Mouse (Mus musculus) forebrain, embryonic 10.5 days (tissue): ENCODE measurements at regions not wholly inside any gene's neighbourhood (a gene's known extent, or its start where the extent isn't known, plus 50 kb on each side); places are given as distances from the start of the nearest gene placed in this dataset.

ENCODE experiments used
- DNase-seq: peaks from one replicate; pipeline ENCODE4 v3.0.0-alpha.2; 2017; ENCODE audit warnings: low spot score; ENCODE audit errors: extremely low spot score
- H3K27ac ChIP-seq: fragments of 300-500 bp; sonication (generic); 2 replicates; pipeline ENCODE4 v1.5.1; 2016; ENCODE audit warnings: mild to moderate bottlenecking
- H3K27me3 ChIP-seq: fragments of 300-500 bp; sonication (generic); 2 replicates; pipeline ENCODE4 v1.6.1; 2016; ENCODE audit warnings: mild to moderate bottlenecking; ENCODE audit not compliant: poor library complexity, severe bottlenecking
- H3K36me3 ChIP-seq: fragments of 300-500 bp; sonication (generic); replicated peaks from 2 replicates; pipeline ENCODE4 v1.6.1; 2016; ENCODE audit warnings: mild to moderate bottlenecking, moderate library complexity
- H3K4me1 ChIP-seq: fragments of 300-500 bp; sonication (generic); 2 replicates; pipeline ENCODE4 v1.6.1; 2016
- H3K4me3 ChIP-seq: fragments of 300-500 bp; sonication (generic); 2 replicates; pipeline ENCODE4 v1.5.1; 2016; ENCODE audit warnings: mild to moderate bottlenecking, moderate library complexity
- H3K9me3 ChIP-seq: fragments of 300-500 bp; sonication (generic); 2 replicates; pipeline ENCODE4 v1.6.1; 2016; ENCODE audit warnings: mild to moderate bottlenecking, moderate library complexity
- WGBS: fragments of 180-500 bp; shearing (Covaris S2); methylation state at CpG from one replicate; pipeline ENCODE4 v1.1.7; 2016; 5-methylcytosine and 5-hydroxymethylcytosine counted together

GRCm38 (mm10) chr3:130780706-130781240, 50.6 kb upstream of the Rpl34 start:
- no peaks in the 10 kb centered on the region for H3K4me1 ChIP-seq
- DNase-seq, result no peak
- no peaks in the 10 kb centered on the region for H3K27me3 ChIP-seq
- no peaks in the 10 kb centered on the region for H3K9me3 ChIP-seq
- no peaks in the 10 kb centered on the region for H3K36me3 ChIP-seq
- H3K27ac ChIP-seq, result no peak overlapping the region
- H3K4me3 ChIP-seq, result no peak overlapping the region
- 84% methylated on average over 11 of the region's 11 CpGs for WGBS
